Mouse (Mus musculus) frontal cortex, postnatal 25 days (tissue): ENCODE data around the gene Sh3glb1.
"Not testable (repeated sequence)": the region's sequence is repeated elsewhere in the genome, so short reads cannot be mapped to it uniquely, and the experiment has no call there.

Experiments
- DNase-seq, 2 experiments: peaks; one replicate each; pipeline ENCODE4 v3.0.0; 2022; ENCODE audit warnings: low spot score in 2 of 2

Gene Sh3glb1

GRCm38 (mm10) chr3:144719901-144720747, at the start of gene Sh3glb1:
Gene Sh3glb1, minus strand, starts transcription at chr3:144720335.
- DNase-seq: peak; percentile 93 to 98

GRCm38 (mm10) chr3:144765161-144765560, 45.0 kb upstream of the Sh3glb1 start:
- DNase-seq: no peak

- DNase-seq: no peak
Measured at GRCm38 (mm10) chr3:144761454-144761853, 41.3 kb upstream of the Sh3glb1 start.

- no peak for DNase-seq
Measured at GRCm38 (mm10) chr3:144760592-144761309, 40.6 kb upstream of the Sh3glb1 start, which contains the start of gene Clca3a1. Gene Clca3a1, minus strand, starts transcription at chr3:144760977.

GRCm38 (mm10) chr3:144759719-144760118, 39.6 kb upstream of the Sh3glb1 start:
- DNase-seq: no peak

- not testable (repeated sequence) for DNase-seq
Measured at GRCm38 (mm10) chr3:144756103-144756502, 36.0 kb upstream of the Sh3glb1 start.

GRCm38 (mm10) chr3:144753120-144753519, 33.0 kb upstream of the Sh3glb1 start:
- no peak for DNase-seq

DNA sequence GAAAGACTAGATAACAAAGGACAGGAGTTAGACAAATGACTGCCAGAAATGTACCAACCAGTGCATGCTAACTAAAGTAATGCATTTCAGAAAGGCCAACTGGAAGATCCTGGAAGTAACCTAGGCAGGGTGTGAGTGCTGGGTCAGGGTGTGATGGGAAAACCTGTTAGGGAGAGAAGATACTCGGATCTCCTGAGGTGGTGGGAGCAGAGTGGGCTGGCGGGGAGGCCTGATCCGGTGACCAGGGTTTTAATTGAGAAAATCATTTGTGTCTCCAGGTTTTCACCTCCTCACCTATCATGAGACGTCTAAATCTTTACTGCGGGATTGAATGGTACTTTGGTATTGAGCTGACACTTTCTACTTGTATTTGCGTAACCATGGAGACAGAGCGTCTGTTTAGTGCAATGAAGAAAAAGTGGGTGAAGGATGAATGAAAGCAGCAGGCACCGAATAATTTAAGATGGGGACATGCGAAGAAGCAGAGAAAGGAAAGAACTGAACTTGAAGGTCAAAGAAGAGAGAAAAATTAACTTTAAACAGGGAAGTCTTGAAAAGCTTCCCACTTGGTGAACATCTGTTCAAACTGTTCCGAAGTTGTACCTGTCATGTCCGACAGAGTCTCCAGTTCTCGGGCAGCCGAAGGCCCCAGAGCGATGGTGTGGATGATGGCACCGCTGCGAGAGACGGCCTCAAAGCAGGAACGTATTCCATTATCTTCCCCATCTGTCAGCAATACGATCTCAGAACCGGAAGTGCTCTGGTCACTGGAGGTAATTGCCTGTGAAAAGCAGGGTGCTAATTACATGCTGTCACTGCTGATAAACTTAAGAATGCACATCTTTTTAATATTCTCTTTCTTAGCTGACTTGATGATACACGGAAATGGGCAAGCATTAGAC, 29.2 kb upstream of the Sh3glb1 start:
- DNase-seq: not testable (repeated sequence)

GRCm38 (mm10) chr3:144747706-144748105, 27.6 kb upstream of the Sh3glb1 start:
- not testable (repeated sequence) for DNase-seq

GRCm38 (mm10) chr3:144738396-144738795, 18.3 kb upstream of the Sh3glb1 start:
- DNase-seq: not testable (repeated sequence)

- peak in 1 of 2 experiments; percentile 50 for DNase-seq
Measured at GRCm38 (mm10) chr3:144736831-144737230, 16.7 kb upstream of the Sh3glb1 start.

DNA sequence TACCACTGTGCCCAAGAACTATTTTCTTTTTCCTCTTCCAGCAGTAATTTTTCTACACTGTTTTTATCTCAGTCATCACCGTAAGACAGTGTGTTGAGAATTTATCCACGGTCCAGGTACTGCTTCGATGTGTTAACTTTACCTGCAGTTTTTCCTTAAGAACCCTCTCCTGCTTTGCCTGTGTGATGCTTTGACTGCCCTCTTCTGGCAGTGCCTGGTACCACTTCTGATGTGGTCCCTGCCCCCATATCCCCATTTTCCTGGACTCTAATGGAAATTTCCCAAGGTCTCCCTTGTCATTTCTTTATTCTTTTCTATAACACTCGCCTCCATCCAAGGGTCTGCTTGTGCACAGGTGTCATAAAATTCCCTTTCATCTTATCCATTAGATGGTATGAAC, 3.3 kb upstream of the Sh3glb1 start:
- peak in 1 of 2 experiments; percentile 33 for DNase-seq

DNA sequence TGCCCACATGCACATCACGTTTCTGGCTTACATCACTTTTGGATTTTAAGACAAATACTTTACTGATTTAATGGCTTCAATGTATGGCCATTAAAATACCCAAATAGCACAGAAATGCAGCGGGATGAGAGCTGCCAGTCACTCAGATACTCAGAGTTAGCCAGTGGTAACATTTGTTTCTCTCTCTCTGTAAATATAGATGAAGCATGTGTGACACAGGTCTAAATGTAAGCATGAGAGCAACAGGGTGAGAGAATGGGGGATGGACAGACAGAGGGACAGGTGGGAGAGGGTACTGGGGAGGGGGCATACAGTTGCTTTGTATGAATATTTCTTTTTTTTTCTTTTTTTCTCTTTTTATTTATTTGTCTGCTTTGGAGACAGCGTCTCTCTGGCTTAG, 2.4 kb upstream of the Sh3glb1 start:
- DNase-seq: not testable (repeated sequence)

DNA sequence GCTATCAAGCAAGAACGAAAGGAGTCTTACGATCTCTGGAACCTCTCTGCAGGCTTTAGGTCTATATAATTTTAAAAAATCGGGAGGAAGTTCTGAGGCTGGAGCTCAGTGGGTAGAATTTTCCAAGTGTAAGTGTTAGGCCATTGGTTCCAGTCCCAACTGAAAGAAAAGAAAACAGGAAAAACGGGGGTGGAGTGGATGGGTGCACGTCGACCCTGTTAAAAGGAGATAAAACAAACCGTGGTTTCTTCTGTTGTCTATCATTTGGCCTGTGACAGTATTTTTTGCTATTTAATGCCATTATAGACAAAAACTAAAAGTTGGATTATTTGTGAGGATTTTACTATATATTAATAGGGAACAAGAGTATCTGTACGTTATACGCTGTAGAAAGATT, 1.7 kb upstream of the Sh3glb1 start:
- DNase-seq: no peak

DNA sequence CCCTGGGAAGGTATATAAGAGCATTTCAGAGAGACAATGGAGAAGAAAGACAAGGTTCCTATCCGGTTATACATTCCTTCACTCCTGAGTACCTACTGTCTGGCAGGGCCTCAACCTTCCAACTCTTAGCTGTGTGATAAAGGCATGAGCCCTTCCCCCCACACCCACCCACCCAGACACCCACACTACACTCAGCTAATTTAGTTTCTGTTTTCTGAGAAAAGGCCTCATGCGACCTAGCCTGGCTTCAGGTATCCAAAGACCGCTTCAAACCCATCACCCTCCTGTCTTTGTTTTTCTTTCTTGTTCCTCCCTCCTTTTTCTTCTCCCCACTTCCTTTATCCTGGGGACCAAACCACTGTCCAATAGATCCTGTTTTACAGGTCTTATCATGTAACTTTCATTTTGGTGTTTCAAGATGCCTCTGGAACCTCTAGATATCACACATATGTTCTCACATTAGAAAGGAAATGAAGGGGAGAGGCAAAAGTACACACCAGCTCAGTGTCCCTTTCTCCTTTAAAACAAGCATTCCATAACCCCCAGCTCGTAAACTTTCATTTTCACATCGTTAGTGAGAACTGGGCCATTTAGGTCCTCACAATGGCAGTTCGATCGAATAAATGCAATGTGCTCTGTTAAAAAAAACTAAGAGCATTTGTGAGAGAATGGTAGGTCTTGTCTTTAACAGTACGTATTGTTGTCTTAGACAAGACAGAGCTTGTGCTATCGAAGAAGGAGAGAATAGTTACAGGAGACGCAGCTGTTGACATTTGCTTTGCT, 1.1 kb upstream of the Sh3glb1 start:
- DNase-seq: no peak

GRCm38 (mm10) chr3:144719088-144719900, 841 bp downstream of the Sh3glb1 start:
- peak in 1 of 2 experiments; percentile 36 for DNase-seq

DNA sequence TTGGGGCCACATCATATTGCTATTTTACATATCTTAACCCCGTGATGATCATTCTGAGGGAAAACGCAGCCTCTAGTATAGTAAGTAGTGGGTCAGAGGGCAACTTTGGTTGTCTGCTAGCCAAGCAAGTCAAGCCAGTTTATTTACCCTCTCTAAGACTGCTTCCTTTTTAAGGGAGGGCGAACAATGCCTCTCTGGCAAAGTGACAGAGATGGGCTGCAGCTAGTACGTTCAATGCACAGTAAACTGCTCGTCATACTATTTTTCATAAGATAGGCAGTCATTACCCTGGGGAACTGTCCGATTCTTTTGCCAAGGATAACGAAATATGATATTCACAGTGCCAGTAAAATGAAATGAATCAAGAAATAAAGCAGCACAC, 1.4 kb downstream of the Sh3glb1 start:
- no peak for DNase-seq

- DNase-seq: no peak
Measured at GRCm38 (mm10) chr3:144717835-144718234, 2.3 kb downstream of the Sh3glb1 start.

- DNase-seq: no peak
Measured at GRCm38 (mm10) chr3:144717121-144717520, 3.0 kb downstream of the Sh3glb1 start.

GRCm38 (mm10) chr3:144715901-144716300, 4.2 kb downstream of the Sh3glb1 start:
- DNase-seq: no peak
